ENCODE assay signal across 30 mouse cellular contexts in the genomic region with DNA sequence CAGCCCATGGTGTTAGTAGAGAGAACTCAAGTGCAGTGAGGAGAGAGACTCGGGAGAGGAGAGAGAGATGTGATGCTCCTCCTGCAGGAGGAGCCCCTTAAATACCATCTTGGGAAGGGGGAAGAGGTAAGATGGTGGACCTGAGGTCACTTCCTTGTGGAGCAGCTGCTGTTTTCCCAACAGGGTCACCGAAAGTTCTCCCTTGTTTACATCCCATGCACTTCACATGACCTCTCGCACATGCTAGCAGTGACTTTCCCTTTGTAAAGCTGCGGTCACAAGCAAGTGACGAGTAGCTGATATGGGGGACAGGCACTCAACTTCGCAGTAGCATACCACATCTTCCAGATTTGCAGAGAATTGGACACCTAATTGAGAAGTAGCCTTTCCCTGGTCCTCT. TPM values are rescaled to one million over a fixed set of nuclear protein-coding genes. Genes with fewer than 3 reads are reported as not detected.
"Had no signal": no experiment of that assay in that cellular context is flagged by ENCODE, and none has a peak within 500 bp of the region (broad histone marks: within the 10 kb centered on the region; RNA-seq: fewer than 3 reads in every experiment).

A gene (minus strand): TSS at position 74 of the 400 bp plus-strand sequence.

RNA-seq across cellular contexts. Expression of the gene that starts here (rescaled TPM):
- total RNA-seq: common myeloid progenitor, adult 5-6 weeks; forebrain, postnatal 0 days; gastrocnemius, adult 18-20 months; gastrocnemius, adult 2 months; gastrocnemius, adult 8-10 months; gastrocnemius, postnatal 10 days; gastrocnemius, postnatal 14 days; gastrocnemius, postnatal 25 days; gastrocnemius, postnatal 36 days; gastrocnemius, postnatal 4 days; granulocyte monocyte progenitor cell, adult 5-6 weeks; heart, adult 18-20 months; heart, adult 2 months had no signal
- polyA plus RNA-seq: cerebellum, adult 2 months; cortical plate, adult 2 months; embryonic facial prominence, embryonic 10.5 days; embryonic facial prominence, embryonic 11.5 days; embryonic facial prominence, embryonic 12.5 days; embryonic facial prominence, embryonic 13.5 days; embryonic facial prominence, embryonic 14.5 days; erythroblast, embryonic 14.5 days; forebrain, embryonic 10.5 days; forebrain, embryonic 11.5 days; forebrain, embryonic 12.5 days; forebrain, embryonic 13.5 days; forebrain, embryonic 14.5 days; forebrain, embryonic 15.5 days; forebrain, embryonic 16.5 days; forebrain, postnatal 0 days; frontal cortex, adult 2 months; gonadal fat pad, adult 2 months; heart, adult 2 months had no signal
